Mouse (Mus musculus) adrenal gland, postnatal 14 days (tissue): Measurements from ENCODE around the gene Nrd1. TPM values are rescaled to one million over a fixed set of nuclear protein-coding genes. Genes with fewer than 3 reads are reported as not detected.

ENCODE experiments used
- DNase-seq: peaks from one replicate; pipeline ENCODE4 v3.0.0; 2021; ENCODE audit warnings: mixed read lengths
- total RNA-seq: library from RNA; stranded (reverse); gene quantifications from 2 replicates; pipeline ENCODE4 v1.2.3, GENCODE M21; 2021

Nrd1 gene
- total RNA-seq, 1 experiment from 2014 or later: 105 TPM

DNA sequence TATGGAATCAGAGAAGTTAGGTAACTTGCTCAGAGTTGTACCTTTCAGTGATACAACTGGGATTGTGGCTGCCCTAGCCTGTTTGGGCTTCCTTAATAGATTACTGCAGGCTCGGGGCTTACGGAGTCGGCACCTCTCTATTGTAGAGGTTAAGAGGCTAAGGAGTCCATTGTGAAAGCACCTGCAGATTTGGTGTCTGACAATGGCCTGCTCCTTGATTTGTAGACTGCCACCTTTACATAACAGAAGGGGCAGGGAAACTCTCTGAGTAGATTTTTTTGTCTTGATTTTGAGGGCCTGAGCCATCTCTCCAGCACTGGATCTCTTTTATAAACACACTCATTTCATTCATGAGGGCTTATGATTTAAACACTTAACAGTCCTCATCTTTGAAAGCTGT is 26.1 kb downstream of the Nrd1 start:
- DNase-seq: no peak

DNA sequence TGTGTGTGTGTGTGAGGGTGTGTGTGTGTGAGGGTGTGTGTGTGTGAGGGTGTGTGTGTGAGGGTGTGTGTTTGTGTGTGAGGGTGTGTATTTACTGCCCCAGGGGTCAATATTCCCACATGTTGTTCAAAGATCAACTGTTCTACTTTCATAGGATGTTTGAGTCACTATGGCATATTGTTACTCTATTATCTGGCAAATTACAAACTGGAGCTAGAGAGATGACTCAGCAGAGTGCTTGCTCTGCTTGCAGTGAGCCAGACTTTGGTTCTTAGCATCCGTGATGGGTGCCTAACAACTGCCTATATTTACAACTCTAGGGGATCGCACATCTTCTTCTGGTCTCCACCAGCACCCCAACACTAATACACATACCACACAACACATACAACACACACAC is 29.4 kb downstream of the Nrd1 start:
- DNase-seq: no peak

DNA sequence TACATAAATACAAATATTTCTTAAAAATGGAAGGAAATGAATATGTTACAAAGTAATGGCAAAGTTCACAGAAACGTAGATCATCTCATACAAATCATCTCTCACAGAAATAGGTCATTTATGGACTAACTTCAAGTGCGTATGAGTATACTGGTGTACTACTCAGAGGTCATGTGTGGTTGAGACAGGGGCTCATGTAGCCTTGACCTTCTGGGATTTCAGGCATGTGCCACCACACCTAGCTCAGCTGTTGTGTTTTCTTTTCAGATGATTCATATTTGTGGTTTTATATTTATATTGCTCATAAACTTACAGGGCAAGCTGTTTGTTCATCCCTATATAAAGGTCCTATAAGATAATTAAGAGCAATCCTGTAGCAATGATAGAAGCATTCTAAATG is 29.8 kb downstream of the Nrd1 start:
- DNase-seq: no peak

GRCm38 (mm10) chr4:109036327-109036726 is 35.9 kb downstream of the Nrd1 start:
- peak; percentile 79 for DNase-seq

GRCm38 (mm10) chr4:109042739-109043138 is 42.3 kb downstream of the Nrd1 start:
- no peak for DNase-seq

- peak; percentile 33 for DNase-seq
Observed at GRCm38 (mm10) chr4:109043294-109043693, 42.8 kb downstream of the Nrd1 start.

- DNase-seq: no peak
Observed at GRCm38 (mm10) chr4:109043756-109044155, 43.3 kb downstream of the Nrd1 start.

DNA sequence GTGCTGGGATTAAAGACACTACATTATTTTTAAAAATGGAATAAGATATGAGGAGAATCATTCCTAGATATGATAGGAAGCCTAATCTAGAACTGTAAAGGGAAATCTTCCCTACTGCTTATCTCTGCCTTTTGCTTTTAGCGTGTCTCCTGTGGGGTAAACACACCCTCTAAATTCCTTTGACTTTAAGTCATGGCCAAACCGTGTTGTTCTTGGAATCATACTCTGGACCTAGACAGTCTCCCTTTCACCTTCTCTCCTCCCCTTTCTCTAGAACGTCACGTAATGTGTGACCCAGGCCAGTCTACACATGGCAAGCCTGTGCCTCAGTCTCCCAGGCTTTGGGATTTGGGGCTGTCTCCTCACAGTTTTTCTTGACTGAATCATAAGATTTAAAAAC is 47.8 kb downstream of the Nrd1 start:
- no peak for DNase-seq

GRCm38 (mm10) chr4:109052282-109052681 is 51.8 kb downstream of the Nrd1 start:
- no peak for DNase-seq

GRCm38 (mm10) chr4:109054003-109054402 is 53.5 kb downstream of the Nrd1 start:
- peak; percentile 43 for DNase-seq

DNA sequence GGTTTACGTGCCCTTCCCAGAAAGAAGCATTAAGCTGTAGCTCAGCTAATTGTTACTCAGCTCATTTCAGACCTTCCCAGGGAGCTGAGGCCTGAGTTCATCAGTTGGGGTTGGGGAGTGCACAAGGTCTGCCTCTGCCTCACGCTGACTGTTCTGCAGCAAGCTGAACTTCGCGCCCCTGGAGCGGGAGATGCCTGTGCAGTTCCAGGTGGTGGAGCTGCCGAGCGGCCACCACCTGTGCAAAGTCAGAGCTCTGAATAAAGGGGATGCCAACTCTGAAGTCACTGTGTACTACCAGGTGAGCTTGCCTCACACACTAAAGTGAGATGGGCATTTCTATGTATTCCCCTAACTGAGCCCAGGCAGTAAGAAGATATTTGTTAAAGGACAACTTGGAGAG is 55.9 kb downstream of the Nrd1 start:
- DNase-seq: no peak

DNA sequence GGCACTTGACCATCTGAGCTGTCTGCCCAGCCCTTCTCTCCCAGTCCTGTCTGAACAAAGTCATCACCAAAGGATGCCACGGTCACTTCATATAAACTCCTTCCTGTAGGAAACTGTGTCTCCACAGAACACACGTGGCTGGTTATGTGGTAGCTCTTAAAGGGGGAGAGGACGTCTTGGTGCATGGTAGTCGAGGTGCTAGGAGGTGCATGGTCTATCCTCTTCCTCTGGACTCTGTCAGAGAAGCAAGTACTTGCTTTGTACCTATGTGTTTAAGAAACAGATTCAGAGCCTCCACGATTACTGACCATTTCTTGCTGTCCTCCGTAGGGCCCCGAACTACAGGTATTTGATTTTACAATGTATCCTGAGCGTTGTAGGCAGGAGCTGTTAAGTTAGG is 57.2 kb downstream of the Nrd1 start:
- no peak for DNase-seq

GRCm38 (mm10) chr4:109059255-109059821 is 58.9 kb downstream of the Nrd1 start:
- DNase-seq: no peak

GRCm38 (mm10) chr4:109064941-109065340 is 64.5 kb downstream of the Nrd1 start:
- no peak for DNase-seq

DNA sequence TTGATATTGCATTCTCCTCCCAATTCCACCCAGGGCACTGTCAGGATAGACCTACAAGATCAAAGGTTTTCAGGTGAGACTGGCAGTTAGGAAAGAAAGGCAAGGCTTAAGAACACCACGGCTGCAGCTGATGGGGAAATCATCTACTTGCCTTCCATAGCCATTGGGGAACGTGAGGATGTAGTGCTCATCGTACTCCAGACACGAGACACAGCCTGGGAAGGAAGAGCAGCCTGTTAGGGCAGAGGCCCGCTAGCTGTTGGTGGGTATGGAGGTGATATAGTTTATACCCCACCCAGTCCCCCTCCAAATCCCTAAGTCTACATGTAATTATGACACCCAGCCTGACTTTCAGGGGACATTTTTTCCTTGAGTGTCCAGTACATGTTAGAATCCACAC is 65.3 kb downstream of the Nrd1 start:
- DNase-seq: no peak

GRCm38 (mm10) chr4:109072891-109073290 is 72.4 kb downstream of the Nrd1 start:
- no peak for DNase-seq

DNA sequence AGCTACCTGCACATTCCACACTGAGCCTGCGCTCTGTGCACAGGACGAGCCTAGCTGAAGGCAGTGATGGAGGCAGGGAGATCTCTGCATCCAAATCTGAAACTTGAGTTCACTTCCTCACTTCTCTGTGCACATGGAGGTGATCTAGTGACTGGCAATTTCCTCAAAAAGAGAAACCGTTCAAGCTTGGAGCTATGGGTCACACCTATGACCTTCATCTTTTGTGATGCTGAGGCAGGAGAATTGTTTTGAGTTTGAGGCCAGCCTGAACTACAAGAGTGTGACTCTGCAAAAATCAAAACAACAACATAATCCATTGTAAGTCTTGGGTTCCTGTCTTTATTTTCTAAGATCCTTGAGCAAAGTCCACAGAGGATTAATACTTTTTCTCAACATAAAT is 72.8 kb downstream of the Nrd1 start:
- DNase-seq: no peak

GRCm38 (mm10) chr4:109078941-109079340 is 78.5 kb downstream of the Nrd1 start:
- DNase-seq: no peak

- DNase-seq: no peak
Observed at GRCm38 (mm10) chr4:109079676-109080075, 79.2 kb downstream of the Nrd1 start.

- DNase-seq: no peak
Observed at GRCm38 (mm10) chr4:109080118-109080517, 79.7 kb downstream of the Nrd1 start.

- DNase-seq: peak; percentile 70
Observed at GRCm38 (mm10) chr4:109089171-109089570, 88.7 kb downstream of the Nrd1 start.

GRCm38 (mm10) chr4:109089999-109090398 is 89.5 kb downstream of the Nrd1 start:
- peak; percentile 84 for DNase-seq

DNA sequence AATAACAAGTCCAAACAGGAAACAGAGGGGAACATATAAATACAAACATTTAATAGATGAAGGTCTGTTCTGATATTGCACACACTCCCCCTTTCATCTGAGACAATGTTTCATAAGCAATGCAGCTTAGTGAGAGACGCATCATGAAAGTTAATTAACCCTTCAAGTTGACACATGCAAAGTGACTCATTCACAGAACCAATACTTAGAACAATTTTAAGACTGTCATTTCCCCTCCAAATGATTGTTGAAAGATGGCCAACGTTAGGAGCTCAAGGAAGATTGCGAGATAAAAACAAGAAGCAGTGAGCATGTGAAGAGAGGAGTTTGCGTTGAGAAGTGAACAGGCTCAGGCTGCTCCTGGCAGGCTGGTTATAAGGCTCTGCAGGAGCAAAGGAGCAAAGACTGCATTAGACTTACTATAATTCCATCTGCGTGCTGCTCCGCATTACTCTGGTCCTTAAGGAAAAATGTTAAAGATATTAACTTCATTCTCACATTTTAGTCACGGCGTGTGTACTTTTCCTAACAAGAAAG is 90.9 kb downstream of the Nrd1 start:
- no peak for DNase-seq

DNA sequence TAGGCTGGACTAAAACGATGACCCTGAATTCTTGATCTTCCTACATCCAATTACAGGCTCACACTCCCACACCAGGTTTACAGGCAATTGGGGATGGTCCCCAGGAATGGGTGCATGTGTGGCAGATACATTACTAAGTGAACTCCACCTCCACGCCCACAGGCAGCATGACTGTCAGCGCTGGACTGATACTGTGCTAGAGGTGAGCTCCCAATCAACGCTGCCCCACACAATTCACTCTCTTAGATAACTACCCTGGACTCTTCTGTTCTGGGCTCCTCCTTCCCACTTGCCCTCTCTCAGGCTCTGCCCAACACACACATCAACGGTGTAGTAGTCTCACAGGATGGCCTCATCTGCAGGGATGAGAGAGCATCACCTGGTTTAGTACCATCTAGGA is 91.9 kb downstream of the Nrd1 start:
- DNase-seq: no peak

DNA sequence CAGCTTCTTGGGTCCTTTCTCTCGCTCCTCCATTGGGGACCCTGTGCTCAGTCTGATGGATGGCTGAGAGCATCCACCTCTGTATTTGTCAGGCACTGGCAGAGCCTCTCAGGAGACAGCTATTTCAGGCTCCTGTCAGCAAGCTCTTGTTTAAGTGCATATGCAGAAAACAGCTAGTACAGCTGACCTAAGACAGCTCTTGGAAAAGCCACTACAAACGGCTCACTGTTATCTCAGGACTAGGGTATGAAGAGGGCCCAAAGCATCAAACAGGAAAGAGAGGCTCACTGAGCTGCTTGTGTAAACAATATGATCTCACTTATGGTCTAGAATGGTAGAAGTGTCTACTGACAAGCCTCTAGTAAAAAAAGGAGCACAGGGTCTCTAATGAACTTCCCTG is 93.8 kb downstream of the Nrd1 start:
- no peak for DNase-seq
